Mouse (Mus musculus) kidney, embryonic 14.5 days (tissue): ENCODE data around the gene Gm20521. TPM values are rescaled to one million over a fixed set of nuclear protein-coding genes. Genes with fewer than 3 reads are reported as not detected.
"Not testable (repeated sequence)": the region's sequence is repeated elsewhere in the genome, so short reads cannot be mapped to it uniquely, and the experiment has no call there.

Experiments
- ATAC-seq: fragments of 200-750 bp; cut with Nextera tagmentation; 2 replicates; pipeline ENCODE4 v1.8.0; 2017; ENCODE audit warnings: moderate number of reproducible peaks, mild to moderate bottlenecking, moderate TSS enrichment, moderate library complexity; ENCODE audit not compliant: low FRiP score, low TSS enrichment
- H3K27ac ChIP-seq: fragments of 300-500 bp; sonication (generic); 2 replicates; pipeline ENCODE4 v1.5.1; 2014; ENCODE audit warnings: low read depth, mild to moderate bottlenecking, low read length, moderate library complexity, mixed read lengths
- H3K27me3 ChIP-seq: fragments of 300-500 bp; sonication (generic); 2 replicates; pipeline ENCODE4 v1.6.1; 2014; ENCODE audit warnings: mild to moderate bottlenecking, low read length; ENCODE audit not compliant: control insufficient read depth, insufficient read depth
- H3K36me3 ChIP-seq: fragments of 300-500 bp; sonication (generic); 2 replicates; pipeline ENCODE4 v1.6.1; 2014; ENCODE audit warnings: low read length, mixed read lengths; ENCODE audit not compliant: control insufficient read depth, insufficient read depth
- H3K4me1 ChIP-seq: fragments of 300-500 bp; sonication (generic); 2 replicates; pipeline ENCODE4 v1.6.1; 2014; ENCODE audit warnings: low read length, mixed read lengths; ENCODE audit not compliant: control insufficient read depth, insufficient read depth
- H3K4me2 ChIP-seq: fragments of 300-500 bp; sonication (generic); replicated peaks from 2 replicates; pipeline ENCODE4 v1.6.1; 2014; ENCODE audit warnings: low read depth, mild to moderate bottlenecking, low read length
- H3K4me3 ChIP-seq: fragments of 300-500 bp; sonication (generic); 2 replicates; pipeline ENCODE4 v1.5.1; 2014; ENCODE audit warnings: mild to moderate bottlenecking, low read length
- H3K9ac ChIP-seq: fragments of 300-500 bp; sonication (generic); 2 replicates; pipeline ENCODE4 v1.6.1; 2014; ENCODE audit warnings: low read depth, mild to moderate bottlenecking, low read length, moderate library complexity
- H3K9me3 ChIP-seq: fragments of 300-500 bp; sonication (generic); 2 replicates; pipeline ENCODE4 v1.6.1; 2016; ENCODE audit warnings: low read length; ENCODE audit not compliant: control insufficient read depth
- WGBS: fragments of 180-500 bp; shearing (Covaris S2); extraction: QIAGEN DNeasy Blood & Tissue Kit; methylation state at CpG from one replicate; pipeline ENCODE4 v1.1.7; 2014; 5-methylcytosine and 5-hydroxymethylcytosine counted together
- polyA plus RNA-seq: library from polyadenylated mRNA; unstranded; fragments of >200 nt; fragmentation: Nextera tagmentation; extraction: Ambion mirVana; gene quantifications from 2 replicates; pipeline ENCODE4 v1.2.1, GENCODE M21; 2014

Gene Gm20521
- polyA plus RNA-seq, 1 experiment from 2014 or later = not detected

DNA sequence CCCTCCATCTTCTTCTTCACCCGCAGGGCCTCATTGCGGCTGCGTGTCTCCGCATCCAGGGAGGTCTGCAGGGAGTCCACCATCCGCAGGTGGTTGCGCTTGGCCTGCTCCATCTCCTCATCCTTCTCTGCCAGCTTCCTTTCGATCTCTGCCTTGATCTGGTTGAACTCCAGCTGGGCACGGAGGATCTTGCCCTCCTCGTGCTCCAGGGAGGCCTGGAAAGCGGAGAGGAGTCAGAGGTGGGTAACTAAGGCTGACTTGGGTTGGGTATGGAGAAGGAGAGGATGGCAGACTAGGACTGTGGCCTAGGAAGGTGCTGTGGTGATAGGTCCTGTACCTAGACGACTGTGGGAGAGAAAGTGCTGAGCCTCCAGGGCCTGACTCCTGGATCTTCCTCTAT lies 63.8 kb downstream of the Gm20521 start:
- H3K4me1 ChIP-seq, H3K27ac ChIP-seq, H3K4me3 ChIP-seq, H3K27me3 ChIP-seq, ATAC-seq, H3K9ac ChIP-seq, H3K4me2 ChIP-seq, H3K9me3 ChIP-seq, H3K36me3 ChIP-seq: not testable (repeated sequence)
- 81% methylated on average over 10 of the region's 11 CpGs for WGBS

Other genes starting within 250 kb of the Gm20521 start
- not detected in 2 replicates for gene Gm17606, start 242.5 kb upstream of the Gm20521 start, polyA plus RNA-seq
- gene Cdh24, start 242.1 kb upstream of the Gm20521 start, polyA plus RNA-seq = 5.0 and 5.7 TPM in 2 replicates
- gene 1700123O20Rik, start 197.2 kb upstream of the Gm20521 start, polyA plus RNA-seq = 89.8 and 110 TPM in 2 replicates
- 161 and 169 TPM in 2 replicates for gene Acin1, start 196.5 kb upstream of the Gm20521 start, polyA plus RNA-seq
- 0.08 and 0.16 TPM in 2 replicates for gene Gm29776, start 184.6 kb upstream of the Gm20521 start, polyA plus RNA-seq
- not detected in 2 replicates for gene Cebpe, start 171.3 kb upstream of the Gm20521 start, polyA plus RNA-seq
- 5.8 and 12.1 TPM in 2 replicates for gene Slc7a8, start 101.5 kb upstream of the Gm20521 start, polyA plus RNA-seq
- not detected in 2 replicates for gene Rnf212b, start 69.3 kb upstream of the Gm20521 start, polyA plus RNA-seq
- gene Homez, start 12.5 kb upstream of the Gm20521 start, polyA plus RNA-seq = 10.3 and 19.1 TPM in 2 replicates
- 2.9 and 4.5 TPM in 2 replicates for gene Ppp1r3e, start 5.9 kb upstream of the Gm20521 start, polyA plus RNA-seq
- gene Bcl2l2, start 64 bp upstream of the Gm20521 start, polyA plus RNA-seq = 5.3 and 6.1 TPM in 2 replicates
- 178 and 227 TPM in 2 replicates for gene Pabpn1, start 9.1 kb downstream of the Gm20521 start, polyA plus RNA-seq
- gene Slc22a17, start 29.7 kb downstream of the Gm20521 start, polyA plus RNA-seq = 41.0 and 58.9 TPM in 2 replicates
- gene Efs, start 42.7 kb downstream of the Gm20521 start, polyA plus RNA-seq = 26.2 and 33.8 TPM in 2 replicates
- 0.24 TPM in 1 of 2 replicates, not detected in the other for gene Il25, start 49.3 kb downstream of the Gm20521 start, polyA plus RNA-seq
- gene Cmtm5, start 52.8 kb downstream of the Gm20521 start, polyA plus RNA-seq = 0.89 and 3.3 TPM in 2 replicates
- 0.30 and 0.54 TPM in 2 replicates for gene Myh6, start 83.5 kb downstream of the Gm20521 start, polyA plus RNA-seq
- not detected in 2 replicates for gene Gm17428, start 93.5 kb downstream of the Gm20521 start, polyA plus RNA-seq
- gene Myh7, start 111.2 kb downstream of the Gm20521 start, polyA plus RNA-seq = 0.11 and 2.0 TPM in 2 replicates
- gene Ngdn, start 132.0 kb downstream of the Gm20521 start, polyA plus RNA-seq = 80.8 and 109 TPM in 2 replicates
- 5.8 and 6.4 TPM in 2 replicates for gene Zfhx2, start 208.9 kb downstream of the Gm20521 start, polyA plus RNA-seq
- gene Thtpa, start 211.3 kb downstream of the Gm20521 start, polyA plus RNA-seq = 14.5 and 21.8 TPM in 2 replicates
- 11.4 and 17.8 TPM in 2 replicates for gene Ap1g2, start 223.2 kb downstream of the Gm20521 start, polyA plus RNA-seq
- 0.43 and 0.55 TPM in 2 replicates for gene Jph4, start 233.5 kb downstream of the Gm20521 start, polyA plus RNA-seq